Mouse (Mus musculus): ENCODE data around the gene Paqr4.

- TF ChIP-seq CTCF (IDR thresholded peaks at IDR 0.05; ENCODE audit: borderline replicate concordance, insufficient read depth, low read length): no peak
- TF ChIP-seq POLR2A (IDR thresholded peaks at IDR 0.05; ENCODE audit: low read depth, low read length): no peak
Observed at GRCm38 (mm10) chr17:23777141-23777540, 36.5 kb upstream of the Paqr4 start.
